Mouse (Mus musculus): ENCODE data around the gene Eif4a3. TPM values are rescaled to one million over a fixed set of nuclear protein-coding genes. Genes with fewer than 3 reads are reported as not detected.
A peak's percentile ranks its signal among the peaks of the same experiment; 100 is the strongest.
"Not testable (repeated sequence)": the region's sequence is repeated elsewhere in the genome, so short reads cannot be mapped to it uniquely, and the experiment has no call there.

Gene Eif4a3
- polyA plus RNA-seq, 2 experiments, result 95.8 to 160 TPM

DNA sequence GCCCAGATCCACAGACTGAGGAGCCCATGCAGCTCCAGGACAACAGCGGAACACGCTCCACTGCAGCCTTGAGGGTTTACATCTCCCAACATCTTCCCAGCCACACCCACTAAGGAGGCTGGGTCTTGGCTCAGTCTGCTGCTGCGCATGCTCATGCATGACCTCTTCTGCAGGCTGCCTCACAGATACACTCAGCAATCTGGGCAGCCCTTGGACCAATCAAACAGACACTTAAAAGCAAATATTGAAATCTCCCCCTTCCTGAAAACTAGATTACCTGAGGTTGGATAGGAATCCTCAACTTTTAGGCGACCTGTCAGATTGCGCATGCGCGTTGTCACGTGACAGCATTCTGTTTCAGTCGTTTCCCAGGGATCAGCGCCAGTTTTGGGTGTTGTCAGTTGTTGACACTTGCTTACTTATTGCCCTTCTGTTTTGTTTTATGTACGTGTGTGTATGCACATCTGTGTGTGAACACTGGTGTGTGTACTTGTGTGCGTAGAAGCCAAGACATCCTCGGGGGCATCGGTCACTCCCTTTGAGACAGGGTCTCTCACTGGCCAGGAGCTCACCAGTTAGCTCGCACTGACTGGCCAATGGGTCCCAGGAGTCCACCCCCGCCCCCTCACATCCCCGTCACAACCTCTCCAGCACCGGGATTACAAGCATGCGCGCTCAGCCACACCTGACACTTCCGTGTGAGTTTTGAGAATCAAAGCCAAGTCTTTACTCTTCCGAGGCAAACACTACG, 41.1 kb downstream of the Eif4a3 start:
- peak in 2 of 3 experiments; percentile 43 to 49 for DNase-seq (ENCODE audit: low read depth in 3 of 3, low spot score in 3 of 3)
- Histone ChIP-seq H3K27ac (no peak overlapping the region), H3K4me1 (replicated peaks; ENCODE audit: control insufficient read depth in 2 of 2, insufficient read depth in 2 of 2, low read length in 1 of 2) (0 out of 4 replicates have a peak, but pooled peaks cover 0 to 2% of the 10 kb centered on the region in 2 experiments)

DNA sequence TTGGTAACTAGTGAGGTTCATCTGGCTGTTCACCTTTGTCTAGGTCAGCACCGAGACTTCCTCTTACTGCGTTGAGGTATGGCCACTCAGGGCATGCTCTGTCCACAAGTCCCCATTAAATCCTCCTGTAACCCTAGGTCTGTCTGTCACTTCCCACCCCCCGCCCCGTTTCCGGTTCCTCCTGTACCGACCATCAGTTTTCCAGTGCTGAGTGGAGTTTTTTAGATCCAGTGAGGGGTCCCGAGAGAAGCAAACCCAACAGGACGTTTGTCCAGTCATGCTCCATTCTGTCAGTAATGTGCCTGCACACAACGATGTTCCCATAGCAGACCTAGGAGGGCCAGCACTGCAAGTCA, 41.7 kb downstream of the Eif4a3 start:
- Histone ChIP-seq H3K36me3 (replicated peaks; ENCODE audit: control insufficient read depth, insufficient read depth, low read depth) (no peaks in the 10 kb centered on the region), H3K9me3 (ENCODE audit: control insufficient read depth, low read length) (no peaks in the 10 kb centered on the region), H3K27me3 (ENCODE audit: control insufficient read depth, insufficient read depth, low read length) (no peaks in the 10 kb centered on the region), H3K9ac (replicated peaks) (no peak overlapping the region), H3K27ac (no peak overlapping the region), H3K4me3 (ENCODE audit: insufficient read depth in 1 of 2, low read depth in 2 of 2, low read length in 2 of 2) (0 out of 4 replicates have a peak overlapping the region, but pooled peaks of 1 of the 2 experiments have one; percentile 1), H3K4me2 (ENCODE audit: low read depth) (peak overlapping the region; percentile 53), H3K4me1 (replicated peaks; ENCODE audit: control insufficient read depth in 2 of 2, insufficient read depth in 2 of 2, low read length in 1 of 2) (0 out of 4 replicates have a peak, but pooled peaks cover 0 to 2% of the 10 kb centered on the region in 2 experiments)
- no peak for DNase-seq (ENCODE audit: low read depth in 3 of 3, low spot score in 3 of 3)
- WGBS (ENCODE audit: insufficient replicate concordance), result 40% methylated on average over 9 of the region's 9 CpGs
- no peak for ATAC-seq (ENCODE audit: insufficient read depth)
- TF ChIP-seq EP300 (IDR thresholded peaks at IDR 0.05; ENCODE audit: low read depth) (no peak), CTCF (IDR thresholded peaks at IDR 0.05; ENCODE audit: low read depth) (no peak)

More for the DNA sequence above, 41.1 kb downstream of the Eif4a3 start:
- Histone ChIP-seq H3K4me2 (ENCODE audit: low read depth) (peak overlapping the region; percentile 53), H3K27me3 (ENCODE audit: control insufficient read depth, insufficient read depth, low read length) (no peaks in the 10 kb centered on the region), H3K9ac (replicated peaks) (peak overlapping the region; percentile 28; the same call in 1 of the 2 replicates), H3K4me3 (ENCODE audit: insufficient read depth in 1 of 2, low read depth in 2 of 2, low read length in 2 of 2) (peak overlapping the region; percentile 24 to 46), H3K36me3 (replicated peaks; ENCODE audit: control insufficient read depth, insufficient read depth, low read depth) (no peaks in the 10 kb centered on the region), H3K9me3 (ENCODE audit: control insufficient read depth, low read length) (no peaks in the 10 kb centered on the region)
- peak; percentile 68 for ATAC-seq (ENCODE audit: insufficient read depth)
- 57% methylated on average over 23 of the region's 23 CpGs for WGBS (ENCODE audit: insufficient replicate concordance)
- no peak for TF ChIP-seq EP300 (IDR thresholded peaks at IDR 0.05; ENCODE audit: low read depth)
- TF ChIP-seq CTCF (IDR thresholded peaks at IDR 0.05; ENCODE audit: low read depth), result no peak

DNA sequence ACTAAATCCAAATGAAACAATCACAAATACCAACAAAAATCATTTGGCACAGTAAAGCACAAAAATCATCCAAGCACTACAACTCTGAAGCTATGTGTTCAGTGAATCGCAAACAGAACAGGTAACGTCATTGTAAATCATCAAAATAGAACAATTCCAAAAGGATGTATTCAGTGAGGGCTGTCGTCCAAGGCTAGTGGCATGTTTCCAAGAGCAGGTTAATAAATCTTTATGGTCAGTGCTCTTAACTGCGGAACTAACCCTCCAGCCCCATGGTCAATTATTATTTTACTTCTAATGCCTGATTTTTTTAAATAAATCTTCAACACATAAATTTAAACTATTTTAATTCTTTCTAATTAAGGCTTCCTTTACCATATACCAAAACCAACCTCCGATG, 43.3 kb downstream of the Eif4a3 start:
- H3K9ac ChIP-seq (replicated peaks); H3K9me3 ChIP-seq (ENCODE audit: control insufficient read depth, low read length); H3K4me2 ChIP-seq (ENCODE audit: low read depth); DNase-seq (ENCODE audit: low read depth in 3 of 3, low spot score in 3 of 3); ATAC-seq (ENCODE audit: insufficient read depth); H3K4me1 ChIP-seq (replicated peaks; ENCODE audit: control insufficient read depth in 2 of 2, insufficient read depth in 2 of 2, low read length in 1 of 2); H3K4me3 ChIP-seq (ENCODE audit: insufficient read depth in 1 of 2, low read depth in 2 of 2, low read length in 2 of 2); H3K36me3 ChIP-seq (replicated peaks; ENCODE audit: control insufficient read depth, insufficient read depth, low read depth); H3K27me3 ChIP-seq (ENCODE audit: control insufficient read depth, insufficient read depth, low read length); H3K27ac ChIP-seq: not testable (repeated sequence)
- 81% methylated on average over 5 of the region's 5 CpGs for WGBS (ENCODE audit: insufficient replicate concordance)

DNA sequence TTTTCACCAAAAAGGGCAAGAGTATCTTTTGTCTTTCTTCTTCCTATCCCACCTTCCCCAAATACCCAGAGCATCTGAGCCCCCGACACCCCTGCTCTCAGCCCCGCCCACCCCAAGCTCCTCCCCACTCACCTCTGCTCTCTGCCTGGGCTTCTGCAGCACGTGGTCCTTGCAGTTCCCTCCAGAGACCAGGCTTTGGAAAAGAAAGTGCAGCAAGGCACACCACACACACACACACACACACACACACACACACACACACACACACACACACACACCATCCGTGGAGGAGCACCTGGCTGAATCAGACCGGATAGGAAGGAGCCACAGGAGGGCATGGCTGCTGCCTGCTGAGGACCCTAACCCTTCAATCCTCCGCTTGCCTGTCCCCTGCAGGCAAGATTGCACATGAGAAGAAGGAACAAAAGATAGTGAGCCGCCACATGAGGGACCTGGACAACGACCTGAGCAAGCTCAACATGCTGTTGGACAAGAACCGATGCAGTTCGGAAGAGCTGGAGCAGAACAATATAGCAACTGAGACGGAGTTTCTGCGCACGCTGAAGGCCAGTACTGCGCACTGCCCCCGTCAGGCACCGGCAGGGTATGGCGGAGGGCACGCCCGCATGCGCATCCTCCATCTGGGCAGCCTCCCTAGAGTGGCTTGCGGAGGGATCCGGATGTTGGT, 46.9 kb downstream of the Eif4a3 start:
- WGBS (ENCODE audit: insufficient replicate concordance), result 8% methylated on average over 21 of the region's 22 CpGs
- peak overlapping the region; percentile 46 for H3K4me2 ChIP-seq (ENCODE audit: low read depth)
- no peak overlapping the region for H3K27ac ChIP-seq
- DNase-seq (ENCODE audit: low read depth in 3 of 3, low spot score in 3 of 3) (no peak), ATAC-seq (ENCODE audit: insufficient read depth) (peak; percentile 66)
- H3K27me3 ChIP-seq (ENCODE audit: control insufficient read depth, insufficient read depth, low read length), result no peaks in the 10 kb centered on the region
- TF ChIP-seq EP300 (IDR thresholded peaks at IDR 0.05; ENCODE audit: low read depth), result no peak
- peak; percentile 73 for TF ChIP-seq CTCF (IDR thresholded peaks at IDR 0.05; ENCODE audit: low read depth)
- H3K36me3 ChIP-seq (replicated peaks; ENCODE audit: control insufficient read depth, insufficient read depth, low read depth), result no peaks in the 10 kb centered on the region
- H3K4me3 ChIP-seq (ENCODE audit: insufficient read depth in 1 of 2, low read depth in 2 of 2, low read length in 2 of 2), result peak overlapping the region in 1 of 2 experiments; percentile 13; a peak in 1 of 4 replicates
- H3K9ac ChIP-seq (replicated peaks), result 0 out of 2 replicates have a peak overlapping the region, but pooled peaks have one; percentile 23
- peaks cover 0 to 5% of the 10 kb centered on the region in 2 experiments; a peak in 1 of 4 replicates for H3K4me1 ChIP-seq (replicated peaks; ENCODE audit: control insufficient read depth in 2 of 2, insufficient read depth in 2 of 2, low read length in 1 of 2)
- no peaks in the 10 kb centered on the region for H3K9me3 ChIP-seq (ENCODE audit: control insufficient read depth, low read length)

DNA sequence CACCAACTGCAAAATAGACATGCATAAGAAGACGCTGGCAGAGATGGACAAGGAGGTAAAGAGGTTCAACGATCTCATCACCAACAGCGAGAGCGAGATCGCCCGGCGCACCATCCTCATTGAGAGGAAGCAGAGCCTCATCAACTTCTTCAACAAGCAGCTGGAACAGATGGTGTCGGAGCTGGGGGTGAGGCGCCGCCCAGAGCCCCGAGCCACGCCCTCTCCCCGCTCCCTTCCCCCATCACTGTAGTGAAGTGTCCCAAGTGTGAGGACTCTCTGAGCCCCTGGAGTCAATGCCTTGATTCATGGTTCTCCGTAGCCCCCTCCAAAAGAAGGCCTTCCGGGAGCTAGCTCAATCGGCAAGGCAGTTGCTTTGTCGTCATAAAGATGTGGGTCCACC, 48.9 kb downstream of the Eif4a3 start:
- no peaks in the 10 kb centered on the region for H3K36me3 ChIP-seq (replicated peaks; ENCODE audit: control insufficient read depth, insufficient read depth, low read depth)
- H3K4me1 ChIP-seq (replicated peaks; ENCODE audit: control insufficient read depth in 2 of 2, insufficient read depth in 2 of 2, low read length in 1 of 2), result peaks cover 0 to 5% of the 10 kb centered on the region in 2 experiments; a peak in 1 of 4 replicates
- ATAC-seq (ENCODE audit: insufficient read depth), result no peak
- no peak overlapping the region for H3K9ac ChIP-seq (replicated peaks)
- H3K27me3 ChIP-seq (ENCODE audit: control insufficient read depth, insufficient read depth, low read length), result no peaks in the 10 kb centered on the region
- H3K4me2 ChIP-seq (ENCODE audit: low read depth), result no peak overlapping the region
- H3K9me3 ChIP-seq (ENCODE audit: control insufficient read depth, low read length), result no peaks in the 10 kb centered on the region
- no peak for TF ChIP-seq EP300 (IDR thresholded peaks at IDR 0.05; ENCODE audit: low read depth)
- no peak for TF ChIP-seq CTCF (IDR thresholded peaks at IDR 0.05; ENCODE audit: low read depth)
- no peak overlapping the region for H3K27ac ChIP-seq
- 36% methylated on average over 17 of the region's 17 CpGs for WGBS (ENCODE audit: insufficient replicate concordance)
- H3K4me3 ChIP-seq (ENCODE audit: insufficient read depth in 1 of 2, low read depth in 2 of 2, low read length in 2 of 2), result no peak overlapping the region
- DNase-seq (ENCODE audit: low read depth in 3 of 3, low spot score in 3 of 3), result no peak
